Mouse (Mus musculus): ENCODE data around the gene Dact1. TPM values are rescaled to one million over a fixed set of nuclear protein-coding genes. Genes with fewer than 3 reads are reported as not detected.

Dact1 gene
- polyA plus RNA-seq, 1 experiment from 2014 or later, result 38.2 TPM

DNA sequence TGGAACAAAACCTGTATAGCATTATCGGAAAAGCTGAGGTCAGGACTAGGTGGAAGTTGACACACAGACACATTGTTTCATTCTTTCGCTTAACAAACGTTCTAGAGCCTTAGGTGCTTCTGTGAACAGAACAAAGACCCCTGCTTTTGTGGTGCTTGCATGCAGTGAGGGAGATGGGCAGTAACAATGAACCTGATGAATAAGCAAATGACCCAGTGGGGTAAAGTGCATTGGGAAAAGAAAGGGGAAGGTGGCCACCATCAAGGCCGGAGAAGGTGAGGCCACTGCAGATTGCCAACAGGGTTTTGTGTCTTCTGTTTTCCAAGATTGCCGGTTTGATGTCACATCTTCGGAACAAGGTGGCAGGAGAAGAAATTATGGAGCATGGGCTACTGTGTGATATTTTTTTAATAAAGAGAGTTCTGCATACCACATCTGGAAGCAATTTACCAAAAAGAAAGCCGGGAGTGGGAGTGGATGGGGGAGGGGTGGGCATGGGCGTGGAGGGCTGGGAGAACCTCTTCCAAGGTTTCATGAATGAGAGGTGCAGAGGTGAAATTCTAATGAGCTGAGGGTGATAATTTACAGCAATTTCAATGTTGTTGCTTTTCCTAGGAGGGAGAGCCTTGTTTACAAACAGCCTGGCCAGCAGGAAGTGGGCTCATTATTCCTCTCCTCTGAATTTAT lies 12.7 kb upstream of the Dact1 start:
- no peak overlapping the region for H3K9ac ChIP-seq
- no peak for ATAC-seq (ENCODE audit: low FRiP score)
- H3K27me3 ChIP-seq, result peaks cover 15% of the 10 kb centered on the region
- no peak overlapping the region for H3K27ac ChIP-seq
- WGBS, result 34% methylated on average over 8 of the region's 8 CpGs
- no peaks in the 10 kb centered on the region for H3K36me3 ChIP-seq
- H3K4me2 ChIP-seq, result no peak overlapping the region
- no peak overlapping the region for H3K4me3 ChIP-seq
- peaks cover 12% of the 10 kb centered on the region for H3K4me1 ChIP-seq (replicated peaks)
- H3K9me3 ChIP-seq, result no peaks in the 10 kb centered on the region

DNA sequence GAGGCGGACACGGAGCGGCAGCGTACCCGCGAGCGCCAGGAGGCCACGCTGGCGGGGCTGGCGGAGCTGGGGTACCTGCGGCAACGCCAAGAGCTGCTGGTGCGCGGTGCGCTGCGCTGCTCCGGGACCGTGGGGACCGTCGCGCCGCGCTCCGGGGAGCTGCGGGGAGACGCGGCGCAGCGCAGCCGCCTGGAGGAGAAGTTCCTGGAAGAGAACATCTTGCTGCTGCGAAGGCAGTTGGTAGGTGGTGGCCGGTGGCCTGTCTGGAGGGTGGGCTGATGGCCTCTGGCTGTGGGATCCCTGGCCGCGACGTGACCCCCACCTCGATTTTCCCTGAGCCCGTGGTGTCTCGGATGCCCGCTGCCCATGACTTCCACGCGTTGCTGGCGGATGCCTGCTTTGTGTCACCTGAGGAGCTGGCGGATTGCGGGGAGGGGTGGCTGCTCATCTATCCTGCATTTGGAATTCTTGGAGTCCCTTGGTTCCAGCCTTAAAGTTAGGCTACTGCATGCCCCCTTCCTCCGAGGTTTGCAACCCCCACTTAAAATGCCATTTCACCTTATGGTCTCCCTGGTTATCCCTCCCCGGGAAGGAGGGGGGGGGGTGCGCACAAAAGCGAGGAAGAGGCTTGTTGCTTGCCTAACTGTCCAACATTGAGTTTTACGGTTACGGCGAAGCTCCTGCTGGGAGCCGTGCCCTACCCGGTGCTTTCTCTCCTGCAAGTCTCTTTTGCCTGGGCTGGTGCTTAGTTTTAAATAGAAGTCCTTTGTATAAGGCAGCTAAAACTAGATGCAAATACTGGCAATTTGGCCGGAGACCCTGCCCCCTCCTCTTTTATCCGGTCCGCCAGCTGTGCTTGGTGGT lies 616 bp downstream of the Dact1 start:
- Histone ChIP-seq H3K4me1 (replicated peaks) (peaks cover 14% of the 10 kb centered on the region), H3K9me3 (no peaks in the 10 kb centered on the region), H3K4me2 (peak overlapping the region; percentile 70), H3K27ac (peak overlapping the region; percentile 97), H3K36me3 (peaks cover 23% of the 10 kb centered on the region), H3K27me3 (peaks cover 10% of the 10 kb centered on the region; the same call in 1 of the 2 replicates), H3K9ac (peak overlapping the region; percentile 98), H3K4me3 (peak overlapping the region; percentile 88)
- WGBS, result under 1% methylated on average over 55 of the region's 56 CpGs
- ATAC-seq (ENCODE audit: low FRiP score), result peak; percentile 85

DNA sequence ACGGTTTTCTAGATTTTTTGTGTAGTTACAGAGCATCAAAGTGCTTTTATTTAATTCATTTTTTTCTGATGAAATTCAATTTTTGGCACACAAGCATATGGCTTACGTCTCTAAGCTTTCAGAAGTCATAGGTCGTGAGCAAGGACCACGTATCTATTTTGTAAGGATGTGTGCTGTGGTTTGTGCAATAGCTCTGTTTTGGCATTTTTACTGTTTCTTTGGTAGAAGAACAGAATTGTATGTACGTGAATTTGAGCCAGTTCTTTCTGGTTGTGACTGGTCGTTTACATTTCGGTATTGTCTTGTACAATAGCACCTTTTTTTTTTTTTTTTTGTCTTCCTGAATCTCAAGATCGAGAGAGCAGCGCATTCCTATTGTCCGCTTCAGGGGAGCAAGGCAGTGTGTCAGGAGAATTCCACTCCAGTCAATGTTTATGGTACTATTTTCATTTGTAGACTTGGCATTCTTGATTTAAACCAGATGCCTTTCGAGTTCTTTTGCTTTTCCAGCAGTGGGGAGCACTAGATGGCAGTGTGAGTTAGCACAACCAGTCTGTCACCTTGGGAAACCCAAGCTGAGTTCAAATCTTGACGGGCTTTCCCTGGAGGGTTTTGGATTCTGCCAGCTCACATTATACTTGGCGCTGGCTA lies 1.7 kb downstream of the Dact1 start:
- WGBS, result 21% methylated on average over 13 of the region's 13 CpGs

DNA sequence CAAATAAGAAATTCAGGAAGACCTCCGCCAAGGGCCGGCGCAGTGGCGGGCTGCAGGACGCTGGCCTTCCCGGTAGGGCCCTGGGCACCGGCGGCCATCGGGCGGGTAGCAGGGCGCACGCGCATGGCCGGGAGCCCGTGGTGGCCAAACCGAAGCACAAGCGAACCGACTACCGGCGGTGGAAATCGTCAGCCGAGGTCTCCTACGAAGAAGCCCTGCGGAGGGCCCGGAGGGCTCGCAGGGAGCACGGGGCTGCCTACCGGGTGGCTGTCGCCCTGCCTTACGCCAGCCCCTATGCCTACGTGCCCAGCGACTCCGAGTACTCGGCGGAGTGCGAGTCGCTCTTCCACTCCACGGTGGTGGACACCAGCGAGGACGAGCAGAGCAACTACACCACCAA lies 8.6 kb downstream of the Dact1 start:
- Histone ChIP-seq H3K9ac (no peak overlapping the region), H3K27me3 (no peaks in the 10 kb centered on the region), H3K4me1 (replicated peaks) (no peaks in the 10 kb centered on the region), H3K4me3 (no peak overlapping the region), H3K4me2 (no peak overlapping the region), H3K27ac (no peak overlapping the region), H3K9me3 (peaks cover 11% of the 10 kb centered on the region), H3K36me3 (peaks cover 61% of the 10 kb centered on the region)
- WGBS, result 94% methylated on average over 39 of the region's 40 CpGs
- ATAC-seq (ENCODE audit: low FRiP score), result no peak

More for the DNA sequence above, 1.7 kb downstream of the Dact1 start:
- H3K36me3 ChIP-seq, result peaks cover 33% of the 10 kb centered on the region
- H3K4me3 ChIP-seq, result peak overlapping the region; percentile 88
- ATAC-seq (ENCODE audit: low FRiP score), result no peak
- H3K27me3 ChIP-seq, result peaks cover 4% of the 10 kb centered on the region; the same call in 1 of the 2 replicates
- H3K4me1 ChIP-seq (replicated peaks), result peaks cover 14% of the 10 kb centered on the region
- peak overlapping the region; percentile 70 for H3K4me2 ChIP-seq
- H3K9me3 ChIP-seq, result no peaks in the 10 kb centered on the region
- H3K27ac ChIP-seq, result peak overlapping the region; percentile 97
- H3K9ac ChIP-seq, result peak overlapping the region; percentile 98

DNA sequence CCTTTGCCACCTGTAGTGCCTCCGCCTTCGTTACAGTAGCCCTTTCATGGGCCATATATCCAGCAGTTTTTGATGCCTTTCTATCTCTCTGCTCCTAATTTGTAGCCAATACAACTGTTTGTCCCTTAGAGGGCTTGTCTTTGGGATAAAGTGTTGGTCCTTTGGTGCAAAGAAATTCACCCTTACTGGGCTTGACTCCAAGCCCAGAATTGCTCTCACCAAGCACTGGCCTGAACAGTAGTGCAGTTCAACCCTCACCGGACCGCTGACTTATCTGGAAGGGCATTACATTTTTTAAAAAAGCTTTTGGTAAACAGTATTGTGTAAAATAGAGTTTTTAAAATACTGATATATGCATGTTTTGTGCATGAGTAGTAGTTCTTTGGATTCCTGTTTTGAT lies 9.9 kb downstream of the Dact1 start:
- Histone ChIP-seq H3K9me3 (peaks cover 11% of the 10 kb centered on the region), H3K4me1 (replicated peaks) (no peaks in the 10 kb centered on the region), H3K4me3 (no peak overlapping the region), H3K9ac (no peak overlapping the region), H3K27ac (no peak overlapping the region), H3K4me2 (no peak overlapping the region), H3K36me3 (peaks cover 52% of the 10 kb centered on the region), H3K27me3 (no peaks in the 10 kb centered on the region)
- no peak for ATAC-seq (ENCODE audit: low FRiP score)
- WGBS, result 93% methylated on average over 4 of the region's 4 CpGs

DNA sequence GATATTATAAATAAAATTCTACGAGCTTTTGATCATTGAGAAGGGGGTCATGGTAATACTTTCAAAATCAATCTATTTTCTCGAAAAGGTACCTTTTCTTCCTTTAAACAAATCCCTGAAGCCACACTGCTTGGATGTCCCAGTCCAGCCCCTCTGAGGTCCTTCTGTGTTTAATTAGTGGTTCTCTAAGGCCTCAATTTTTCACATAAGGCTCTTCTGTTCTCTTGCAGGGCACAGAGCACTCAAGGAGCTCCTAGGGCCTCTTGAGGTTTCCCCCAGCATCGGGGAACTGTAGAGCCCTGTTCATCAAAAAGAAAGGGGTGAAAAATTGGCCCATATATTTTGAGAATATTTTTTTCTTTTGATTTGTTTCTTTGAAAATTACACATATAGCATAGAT lies 23.0 kb downstream of the Dact1 start:
- Histone ChIP-seq H3K27me3 (no peaks in the 10 kb centered on the region), H3K9me3 (no peaks in the 10 kb centered on the region), H3K27ac (no peak overlapping the region), H3K36me3 (no peaks in the 10 kb centered on the region), H3K4me1 (replicated peaks) (peaks cover 25% of the 10 kb centered on the region), H3K4me3 (no peak overlapping the region), H3K4me2 (no peak overlapping the region), H3K9ac (no peak overlapping the region)
- ATAC-seq (ENCODE audit: low FRiP score), result no peak
- WGBS, result 70% methylated on average over 3 of the region's 3 CpGs

DNA sequence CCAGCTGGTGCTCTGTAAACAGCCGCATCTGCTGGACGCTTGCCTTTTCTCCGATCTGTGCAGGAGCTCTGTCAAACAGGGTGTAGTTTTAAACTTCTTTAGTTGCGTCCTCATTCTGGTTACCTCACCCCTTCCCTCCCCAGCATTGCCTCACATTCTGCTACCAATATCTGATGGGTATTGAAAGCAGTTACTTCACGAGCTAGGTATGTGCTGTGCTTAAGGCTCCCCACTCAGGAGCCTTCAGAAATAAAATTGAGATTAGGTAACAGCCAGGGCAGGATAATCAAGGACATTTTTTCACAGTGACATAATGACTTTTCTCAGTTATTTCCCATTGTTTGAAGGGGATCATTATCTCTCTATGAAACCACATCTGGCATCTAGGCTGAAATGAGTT lies 23.9 kb downstream of the Dact1 start:
- no peak for ATAC-seq (ENCODE audit: low FRiP score)
- Histone ChIP-seq H3K27me3 (no peaks in the 10 kb centered on the region), H3K4me1 (replicated peaks) (peaks cover 33% of the 10 kb centered on the region), H3K9ac (no peak overlapping the region), H3K36me3 (no peaks in the 10 kb centered on the region), H3K9me3 (no peaks in the 10 kb centered on the region), H3K4me2 (no peak overlapping the region), H3K4me3 (no peak overlapping the region), H3K27ac (0 out of 2 replicates have a peak overlapping the region, but pooled peaks have one; percentile 1)
- WGBS, result 50% methylated on average over 5 of the region's 5 CpGs

DNA sequence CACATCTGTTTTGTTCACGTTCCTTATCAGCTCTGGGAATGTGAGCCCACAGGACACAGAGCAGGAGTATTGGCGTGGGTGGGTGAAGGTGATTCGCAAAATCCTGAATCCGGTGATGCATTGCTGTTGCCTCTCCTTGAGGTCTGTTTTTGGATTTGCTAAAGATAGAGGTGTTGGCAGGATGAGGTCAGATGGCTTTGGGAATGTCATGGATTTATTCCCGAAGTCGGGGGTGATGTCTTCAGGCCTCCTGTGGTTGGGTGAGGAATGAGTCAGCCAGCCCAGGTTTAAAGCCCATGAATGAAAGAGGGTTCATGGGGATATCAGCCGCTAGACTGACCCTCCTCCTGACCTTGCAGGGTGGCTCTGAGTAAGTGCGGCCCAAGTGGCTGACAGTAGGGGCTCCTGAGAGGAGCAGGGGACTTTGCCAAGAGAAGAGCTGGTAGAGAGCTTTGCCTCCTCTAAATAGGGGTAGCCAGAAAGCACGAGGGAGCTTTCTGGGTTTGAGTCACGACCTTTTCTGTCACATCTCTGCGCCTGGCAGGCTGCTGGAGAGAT lies 27.4 kb downstream of the Dact1 start:
- Histone ChIP-seq H3K9me3 (no peaks in the 10 kb centered on the region), H3K9ac (no peak overlapping the region), H3K27me3 (no peaks in the 10 kb centered on the region), H3K4me1 (replicated peaks) (peaks cover 48% of the 10 kb centered on the region), H3K4me3 (no peak overlapping the region), H3K27ac (peak overlapping the region; percentile 66), H3K36me3 (no peaks in the 10 kb centered on the region), H3K4me2 (no peak overlapping the region)
- 59% methylated on average over 11 of the region's 11 CpGs for WGBS
- ATAC-seq (ENCODE audit: low FRiP score), result no peak

DNA sequence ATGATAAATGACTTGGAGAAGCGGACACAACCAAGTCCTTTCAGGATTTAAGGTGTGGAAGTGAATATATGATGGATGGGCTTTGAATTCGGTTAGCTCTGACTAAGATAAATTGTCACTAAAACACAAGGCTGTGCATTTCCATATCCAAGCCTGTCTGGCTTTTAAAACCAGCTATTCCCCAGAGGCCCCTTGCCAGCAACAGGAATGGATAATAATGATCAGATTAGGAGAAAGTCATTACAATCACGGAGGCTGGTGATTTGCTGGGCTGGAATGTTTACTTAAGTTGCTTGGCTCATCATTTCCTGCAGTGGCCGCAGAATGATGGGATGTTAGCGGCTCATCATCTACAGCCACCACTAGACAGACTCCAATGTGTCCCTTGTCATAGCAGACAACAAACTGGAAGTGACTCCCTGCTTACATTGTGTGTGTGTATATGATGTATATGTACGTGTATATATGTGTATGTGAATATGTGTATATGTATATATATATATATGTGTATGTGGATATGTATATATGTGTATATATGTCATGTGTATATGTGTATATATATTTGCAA lies 28.3 kb downstream of the Dact1 start:
- no peak overlapping the region for H3K4me2 ChIP-seq
- ATAC-seq (ENCODE audit: low FRiP score), result peak; percentile 55
- WGBS, result 36% methylated on average over 6 of the region's 6 CpGs

DNA sequence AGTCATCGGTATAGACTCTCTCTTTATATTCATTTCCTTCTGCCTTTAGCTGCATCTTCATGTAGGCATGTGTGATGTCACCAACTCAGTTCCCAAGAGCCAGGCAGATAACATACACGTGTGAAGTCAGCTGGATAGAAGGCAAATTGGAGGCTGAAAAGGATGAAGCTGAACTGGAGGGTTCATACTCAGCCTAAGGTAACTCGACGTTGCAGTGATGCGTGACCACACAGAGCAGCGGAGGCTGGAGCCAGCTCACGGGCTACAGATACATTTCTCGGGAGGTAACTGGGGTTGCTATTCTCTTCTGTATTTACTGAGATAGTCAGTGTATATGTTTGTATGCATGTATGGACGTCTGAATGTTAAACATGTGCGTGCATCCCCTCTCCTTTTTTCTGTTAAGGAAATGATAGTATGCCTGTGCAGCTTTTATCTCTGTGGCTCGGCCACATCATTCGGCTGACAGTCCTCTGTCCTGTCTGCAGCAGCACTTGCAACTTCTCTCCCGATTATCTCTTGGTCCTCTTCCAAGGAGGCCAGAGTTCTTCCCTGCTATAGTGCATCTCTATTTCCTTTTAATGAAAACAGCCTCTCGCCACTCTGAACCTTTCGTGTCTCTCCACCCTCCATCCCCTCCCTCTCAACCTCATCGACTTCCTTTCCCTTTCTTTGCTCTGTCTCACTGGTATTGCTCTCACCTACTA lies 29.6 kb downstream of the Dact1 start:
- Histone ChIP-seq H3K9me3 (no peaks in the 10 kb centered on the region), H3K27ac (peak overlapping the region; percentile 25; the same call in 1 of the 2 replicates), H3K36me3 (no peaks in the 10 kb centered on the region), H3K4me2 (0 out of 2 replicates have a peak overlapping the region, but pooled peaks have one; percentile 6), H3K9ac (peak overlapping the region; percentile 40; the same call in 1 of the 2 replicates), H3K4me3 (no peak overlapping the region), H3K27me3 (no peaks in the 10 kb centered on the region), H3K4me1 (replicated peaks) (peaks cover 42% of the 10 kb centered on the region)
- 38% methylated on average over 16 of the region's 16 CpGs for WGBS
- ATAC-seq (ENCODE audit: low FRiP score), result peak; percentile 46; the same call in 1 of the 2 replicates

More for the DNA sequence above, 28.3 kb downstream of the Dact1 start:
- peak overlapping the region; percentile 66 for H3K27ac ChIP-seq
- H3K4me1 ChIP-seq (replicated peaks), result peaks cover 51% of the 10 kb centered on the region
- H3K27me3 ChIP-seq, result no peaks in the 10 kb centered on the region
- H3K4me3 ChIP-seq, result no peak overlapping the region
- H3K9me3 ChIP-seq, result no peaks in the 10 kb centered on the region
- no peak overlapping the region for H3K9ac ChIP-seq
- no peaks in the 10 kb centered on the region for H3K36me3 ChIP-seq

DNA sequence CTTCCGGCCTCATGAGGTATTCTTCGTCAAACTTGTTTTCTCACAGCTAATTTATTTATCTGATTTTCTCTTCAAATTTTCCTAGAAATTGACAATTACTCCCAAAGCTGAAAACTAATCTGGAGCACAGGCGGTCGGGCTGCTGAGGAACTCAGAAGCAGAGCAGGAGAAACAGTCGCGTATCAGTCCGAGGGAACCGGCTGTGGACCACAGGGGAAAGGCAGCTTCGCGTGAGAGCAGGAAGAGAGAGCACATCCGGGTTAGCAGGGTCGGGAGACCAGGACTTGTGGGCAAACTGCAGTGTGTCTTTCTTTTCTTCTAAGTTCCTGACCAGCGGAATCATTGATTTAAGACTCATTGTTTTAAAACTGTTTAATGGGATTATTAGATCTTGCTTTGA lies 32.7 kb downstream of the Dact1 start:
- H3K36me3 ChIP-seq, result no peaks in the 10 kb centered on the region
- H3K4me1 ChIP-seq (replicated peaks), result peaks cover 31% of the 10 kb centered on the region
- no peak overlapping the region for H3K9ac ChIP-seq
- no peak overlapping the region for H3K4me2 ChIP-seq
- H3K27ac ChIP-seq, result no peak overlapping the region
- no peak overlapping the region for H3K4me3 ChIP-seq
- no peaks in the 10 kb centered on the region for H3K9me3 ChIP-seq
- 58% methylated on average over 13 of the region's 13 CpGs for WGBS
- no peak for ATAC-seq (ENCODE audit: low FRiP score)
- H3K27me3 ChIP-seq, result no peaks in the 10 kb centered on the region

Data from hindbrain, embryonic 13.5 days (tissue).